Mouse (Mus musculus): ENCODE data around the gene Ndufa13. TPM values are rescaled to one million over a fixed set of nuclear protein-coding genes. Genes with fewer than 3 reads are reported as not detected.
A peak's percentile ranks its signal among the peaks of the same experiment; 100 is the strongest.

Gene Ndufa13
- polyA plus RNA-seq, 1 experiment from 2014 or later, result 177 TPM

DNA sequence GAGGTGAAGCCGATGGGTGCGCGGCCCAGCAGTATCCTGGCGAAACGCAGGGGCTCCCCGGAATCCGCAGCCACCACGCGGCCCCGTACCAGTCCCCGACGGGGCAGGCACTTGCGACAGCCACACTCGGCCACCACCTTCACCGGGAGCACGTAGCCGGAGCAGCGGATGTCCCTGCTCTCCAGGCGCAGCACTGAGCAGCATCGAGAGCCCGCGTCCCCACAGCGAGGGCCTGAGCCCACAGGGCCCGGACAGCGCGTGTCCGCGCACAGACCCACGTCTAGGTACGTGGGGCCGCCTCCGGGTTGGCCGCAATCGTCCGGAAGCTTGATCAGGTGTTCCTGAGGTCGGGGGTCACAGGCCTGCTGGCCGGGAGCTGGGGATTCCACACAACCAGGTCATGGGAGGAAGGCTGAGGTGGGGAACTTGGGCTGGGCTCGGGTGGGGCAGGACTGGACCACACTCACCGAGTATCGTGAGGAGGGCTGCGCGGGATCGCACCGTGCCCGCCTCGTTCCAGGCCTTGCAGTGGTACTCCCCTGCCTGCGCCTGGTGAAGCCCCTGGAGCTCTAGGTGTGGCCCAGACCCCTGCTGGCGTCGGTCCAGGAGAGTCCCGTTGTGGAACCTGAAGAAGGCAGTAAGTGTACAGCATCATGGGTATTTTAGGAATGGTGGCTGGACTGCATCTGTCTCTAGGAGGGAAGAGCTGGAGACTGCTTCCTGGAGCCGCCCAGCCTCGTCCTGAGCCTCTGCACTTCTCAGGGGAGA is 19.3 kb downstream of the Ndufa13 start:
- H3K27ac ChIP-seq, result no peak overlapping the region
- H3K4me3 ChIP-seq, result peak overlapping the region; percentile 47
- no peak for DNase-seq (ENCODE audit: low spot score)
- peaks cover 100% of the 10 kb centered on the region for H3K27me3 ChIP-seq (ENCODE audit: insufficient read depth, poor library complexity, severe bottlenecking)
- peaks cover 43% of the 10 kb centered on the region for H3K4me1 ChIP-seq (replicated peaks)
- 12% methylated on average over 52 of the region's 52 CpGs for WGBS
- no peaks in the 10 kb centered on the region for H3K36me3 ChIP-seq
- no peaks in the 10 kb centered on the region for H3K9me3 ChIP-seq

DNA sequence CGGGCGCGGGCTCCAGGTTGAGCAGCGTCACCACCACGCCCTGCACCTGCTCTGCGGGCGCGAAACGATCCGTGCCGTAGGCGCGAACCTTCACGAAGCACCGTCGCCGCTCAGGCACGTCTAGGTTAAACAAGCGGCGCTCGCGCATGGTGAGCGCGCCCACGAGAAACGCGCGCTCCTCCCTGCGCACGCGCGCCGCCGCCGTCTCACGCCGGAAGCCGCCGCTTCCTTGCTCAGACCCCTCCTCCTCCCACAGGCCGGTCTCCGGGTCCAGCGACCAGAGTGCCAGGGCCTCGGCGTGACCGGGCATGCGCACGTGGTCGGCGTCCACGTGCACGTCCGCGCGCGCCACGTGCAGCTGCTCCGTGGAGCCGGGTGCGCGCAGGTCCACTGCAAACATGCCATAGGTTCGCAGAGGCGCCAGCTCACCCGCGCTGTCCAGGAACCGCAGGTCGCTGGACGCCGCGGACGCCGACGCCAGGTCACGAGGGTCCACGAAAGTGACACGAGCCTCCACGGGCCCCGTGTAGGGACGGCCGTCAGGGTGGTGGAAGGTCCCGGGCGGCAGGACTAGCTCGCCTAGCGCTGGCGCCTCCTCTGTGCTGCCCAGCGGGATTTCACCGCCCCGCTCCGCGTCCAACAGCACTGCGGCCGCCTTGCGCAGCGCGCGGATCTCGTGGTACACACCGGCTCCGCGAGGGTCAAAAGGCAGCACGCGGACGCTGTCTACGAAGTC is 20.2 kb downstream of the Ndufa13 start:
- WGBS, result 6% methylated on average over 103 of the region's 103 CpGs
- H3K9me3 ChIP-seq, result no peaks in the 10 kb centered on the region
- peak overlapping the region; percentile 47 for H3K4me3 ChIP-seq
- DNase-seq (ENCODE audit: low spot score), result peak; percentile 57
- no peaks in the 10 kb centered on the region for H3K36me3 ChIP-seq
- peaks cover 35% of the 10 kb centered on the region for H3K4me1 ChIP-seq (replicated peaks)
- H3K27me3 ChIP-seq (ENCODE audit: insufficient read depth, poor library complexity, severe bottlenecking), result peaks cover 100% of the 10 kb centered on the region
- peak overlapping the region; percentile 56; the same call in 1 of the 2 replicates for H3K27ac ChIP-seq

DNA sequence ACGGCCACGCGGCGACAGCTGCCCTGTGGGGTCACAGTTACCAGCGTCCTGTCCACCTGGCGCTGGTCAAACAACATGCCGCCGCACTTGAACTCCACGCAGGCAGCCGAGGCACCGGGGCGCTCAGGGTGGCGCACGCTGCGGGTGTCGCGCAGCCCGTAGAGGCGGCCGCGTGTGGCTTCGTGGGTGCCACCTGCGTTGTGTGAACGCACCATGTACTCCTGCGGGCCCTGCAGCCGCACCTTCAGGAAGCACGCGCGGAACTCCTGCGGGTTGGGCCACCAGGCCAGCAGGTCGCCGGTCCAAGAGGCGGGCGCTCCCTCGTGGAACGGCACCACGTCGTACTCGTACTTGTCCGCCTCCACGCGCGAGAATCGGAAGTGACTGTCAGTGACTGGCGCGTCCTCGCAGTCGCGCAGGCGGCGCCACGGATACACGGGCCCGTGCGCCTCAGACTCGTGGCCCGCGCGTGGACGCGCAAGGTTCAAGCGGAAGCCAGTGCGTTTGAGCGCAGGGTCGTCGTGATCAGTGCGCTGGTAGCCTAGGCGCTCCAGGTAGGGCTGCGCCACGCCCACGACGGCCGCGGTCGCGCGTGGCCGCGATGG is 21.0 kb downstream of the Ndufa13 start:
- Histone ChIP-seq H3K36me3 (no peaks in the 10 kb centered on the region), H3K9me3 (no peaks in the 10 kb centered on the region), H3K27ac (peak overlapping the region; percentile 17; the same call in 1 of the 2 replicates), H3K27me3 (ENCODE audit: insufficient read depth, poor library complexity, severe bottlenecking) (peaks cover 100% of the 10 kb centered on the region), H3K4me1 (replicated peaks) (peaks cover 32% of the 10 kb centered on the region), H3K4me3 (peak overlapping the region; percentile 47)
- DNase-seq (ENCODE audit: low spot score), result no peak
- WGBS, result 18% methylated on average over 79 of the region's 79 CpGs

DNA sequence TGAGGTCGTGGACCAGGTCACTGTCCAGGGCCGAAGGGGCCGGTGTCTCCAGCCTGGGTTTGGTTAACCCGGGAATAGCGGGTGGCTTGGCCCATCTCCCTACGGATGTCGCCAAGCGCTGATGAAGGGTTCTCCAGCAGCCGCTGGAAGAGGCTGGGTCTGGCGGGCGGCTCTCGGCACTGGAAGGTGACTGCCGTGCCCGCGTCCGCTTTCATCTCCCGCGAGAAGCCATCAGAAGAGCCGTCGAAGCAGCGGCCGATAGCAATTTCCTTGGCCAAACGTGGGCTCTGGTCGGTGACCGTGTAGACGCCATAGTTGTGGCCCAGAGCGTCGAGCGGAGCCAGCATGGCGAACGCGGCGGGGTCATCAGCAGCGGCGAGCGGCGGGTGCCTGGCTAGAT is 21.5 kb downstream of the Ndufa13 start:
- Histone ChIP-seq H3K9me3 (no peaks in the 10 kb centered on the region), H3K36me3 (no peaks in the 10 kb centered on the region), H3K4me3 (peak overlapping the region; percentile 47), H3K4me1 (replicated peaks) (peaks cover 29% of the 10 kb centered on the region), H3K27me3 (ENCODE audit: insufficient read depth, poor library complexity, severe bottlenecking) (peaks cover 100% of the 10 kb centered on the region), H3K27ac (no peak overlapping the region)
- WGBS, result 12% methylated on average over 37 of the region's 37 CpGs
- no peak for DNase-seq (ENCODE audit: low spot score)

DNA sequence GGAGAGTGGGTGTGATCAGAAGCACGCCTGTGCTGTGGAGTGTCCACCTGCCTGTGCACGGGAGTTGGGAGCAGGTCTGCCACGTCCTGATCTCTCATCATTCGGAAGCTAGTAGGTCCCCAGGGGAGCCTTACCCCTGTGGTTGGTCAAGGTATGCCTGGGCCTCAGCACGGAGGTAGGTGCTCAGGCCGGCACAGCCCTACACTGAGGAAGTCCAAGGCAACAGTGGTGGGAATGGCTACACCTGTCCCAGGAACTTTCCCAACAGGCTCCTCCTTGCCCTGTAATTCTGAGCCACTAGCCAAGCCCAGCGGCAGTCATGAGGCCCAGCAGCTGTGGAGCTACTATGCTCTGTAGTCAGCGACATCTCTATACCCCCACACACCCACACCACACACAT is 22.7 kb downstream of the Ndufa13 start:
- DNase-seq (ENCODE audit: low spot score), result no peak

DNA sequence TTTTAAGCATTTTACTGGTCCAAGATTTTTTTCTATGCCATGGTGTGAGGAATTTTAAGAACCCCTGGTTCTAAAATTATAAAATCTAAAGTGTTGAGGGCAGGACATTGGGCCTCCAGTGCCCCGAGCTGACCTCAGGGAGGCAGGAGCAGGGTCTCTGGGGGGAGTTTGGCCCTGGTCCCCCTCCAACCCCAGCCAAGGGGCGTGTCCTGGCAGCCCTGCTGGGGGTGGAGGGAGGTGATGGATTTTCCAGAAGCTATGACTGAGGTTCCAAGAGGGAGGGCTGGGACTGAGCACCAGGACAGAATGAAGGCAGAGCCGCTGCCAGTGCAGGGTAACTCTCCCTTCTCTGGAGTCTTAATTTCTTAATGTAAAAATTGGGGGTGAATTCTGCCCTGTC is 24.4 kb downstream of the Ndufa13 start:
- 57% methylated on average over 3 of the region's 3 CpGs for WGBS
- H3K4me1 ChIP-seq (replicated peaks), result peaks cover 25% of the 10 kb centered on the region
- H3K27me3 ChIP-seq (ENCODE audit: insufficient read depth, poor library complexity, severe bottlenecking), result peaks cover 71% of the 10 kb centered on the region

More for the DNA sequence above, 22.7 kb downstream of the Ndufa13 start:
- Histone ChIP-seq H3K4me3 (no peak overlapping the region), H3K36me3 (no peaks in the 10 kb centered on the region), H3K4me1 (replicated peaks) (peaks cover 29% of the 10 kb centered on the region), H3K27ac (no peak overlapping the region), H3K27me3 (ENCODE audit: insufficient read depth, poor library complexity, severe bottlenecking) (peaks cover 88% of the 10 kb centered on the region), H3K9me3 (no peaks in the 10 kb centered on the region)
- WGBS, result 58% methylated on average over 8 of the region's 8 CpGs

DNA sequence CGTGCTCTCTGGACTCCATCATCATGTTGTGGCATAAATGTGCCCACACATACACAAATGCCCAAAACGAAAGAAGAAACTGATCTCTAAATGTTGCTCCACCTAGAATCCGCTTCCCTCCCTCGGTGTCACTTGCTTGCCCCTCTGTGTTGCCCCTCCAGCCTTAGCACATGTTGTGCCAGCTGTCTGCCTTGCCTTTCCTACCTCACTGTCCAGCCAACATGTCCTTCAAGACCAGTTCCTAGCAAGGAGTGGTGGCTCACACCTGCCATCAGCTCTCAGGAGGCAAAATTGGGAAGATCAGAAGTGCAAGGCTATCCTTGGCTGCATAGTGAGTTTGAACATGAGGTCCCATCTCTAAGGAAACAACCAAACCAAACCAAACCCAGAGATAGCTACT is 25.0 kb downstream of the Ndufa13 start:
- H3K27ac ChIP-seq, result no peak overlapping the region
- H3K36me3 ChIP-seq, result peaks cover 4% of the 10 kb centered on the region; the same call in 1 of the 2 replicates
- WGBS, result 87% methylated on average over 4 of the region's 4 CpGs
- H3K9me3 ChIP-seq, result no peaks in the 10 kb centered on the region
- peaks cover 65% of the 10 kb centered on the region for H3K27me3 ChIP-seq (ENCODE audit: insufficient read depth, poor library complexity, severe bottlenecking)
- peaks cover 19% of the 10 kb centered on the region for H3K4me1 ChIP-seq (replicated peaks)
- DNase-seq (ENCODE audit: low spot score), result no peak
- H3K4me3 ChIP-seq, result no peak overlapping the region

More for the DNA sequence above, 24.4 kb downstream of the Ndufa13 start:
- Histone ChIP-seq H3K36me3 (no peaks in the 10 kb centered on the region; the same call in 1 of the 2 replicates), H3K9me3 (no peaks in the 10 kb centered on the region), H3K27ac (no peak overlapping the region), H3K4me3 (no peak overlapping the region)
- no peak for DNase-seq (ENCODE audit: low spot score)

DNA sequence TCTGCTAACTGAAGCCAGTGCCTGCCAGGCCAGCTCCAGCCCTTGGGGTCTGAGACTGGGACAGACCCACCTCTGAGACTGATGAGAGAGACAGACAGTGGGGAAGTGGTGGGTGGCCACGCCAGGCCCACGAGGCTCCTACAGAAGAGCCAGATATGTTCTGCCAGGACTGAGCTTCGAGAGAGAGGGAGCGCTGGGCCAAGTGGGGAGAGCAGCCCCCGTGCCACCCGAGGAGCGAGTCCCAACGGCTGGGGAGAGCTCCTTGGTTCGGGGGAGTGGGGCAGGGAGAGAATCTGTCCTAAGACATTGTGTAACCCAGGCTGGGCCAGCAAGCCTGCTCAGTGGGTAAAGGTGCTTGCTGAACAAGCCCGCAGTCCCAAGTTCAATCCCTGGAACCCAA is 25.4 kb downstream of the Ndufa13 start:
- Histone ChIP-seq H3K4me1 (replicated peaks) (peaks cover 15% of the 10 kb centered on the region), H3K36me3 (peaks cover 8% of the 10 kb centered on the region), H3K27me3 (ENCODE audit: insufficient read depth, poor library complexity, severe bottlenecking) (peaks cover 61% of the 10 kb centered on the region), H3K4me3 (no peak overlapping the region), H3K9me3 (no peaks in the 10 kb centered on the region), H3K27ac (no peak overlapping the region)
- DNase-seq (ENCODE audit: low spot score), result no peak
- 78% methylated on average over 10 of the region's 10 CpGs for WGBS

DNA sequence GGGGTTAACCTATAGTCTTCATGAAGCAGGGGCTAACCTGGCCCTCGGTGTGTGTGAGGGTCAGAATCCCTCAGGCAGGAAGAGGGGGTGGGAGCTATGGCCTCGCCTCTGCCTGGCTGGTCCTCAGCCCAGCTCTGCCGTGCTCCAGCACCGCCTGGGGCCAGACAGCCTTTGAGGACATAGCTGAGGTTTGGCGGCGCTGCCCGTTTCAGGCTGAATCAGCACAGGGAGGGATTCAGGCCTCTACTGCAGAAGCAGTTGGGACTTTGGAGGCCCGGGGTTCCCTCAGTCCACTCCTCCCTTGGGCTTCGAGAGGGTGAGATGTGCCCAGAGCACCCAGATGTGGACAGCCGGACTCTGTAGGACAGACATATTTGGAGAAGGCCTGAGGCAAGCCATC is 26.3 kb downstream of the Ndufa13 start:
- H3K4me1 ChIP-seq (replicated peaks), result peaks cover 6% of the 10 kb centered on the region
- WGBS, result 45% methylated on average over 10 of the region's 10 CpGs
- peaks cover 16% of the 10 kb centered on the region for H3K36me3 ChIP-seq
- no peak overlapping the region for H3K27ac ChIP-seq
- peaks cover 52% of the 10 kb centered on the region for H3K27me3 ChIP-seq (ENCODE audit: insufficient read depth, poor library complexity, severe bottlenecking)
- no peaks in the 10 kb centered on the region for H3K9me3 ChIP-seq
- DNase-seq (ENCODE audit: low spot score), result no peak
- H3K4me3 ChIP-seq, result no peak overlapping the region

DNA sequence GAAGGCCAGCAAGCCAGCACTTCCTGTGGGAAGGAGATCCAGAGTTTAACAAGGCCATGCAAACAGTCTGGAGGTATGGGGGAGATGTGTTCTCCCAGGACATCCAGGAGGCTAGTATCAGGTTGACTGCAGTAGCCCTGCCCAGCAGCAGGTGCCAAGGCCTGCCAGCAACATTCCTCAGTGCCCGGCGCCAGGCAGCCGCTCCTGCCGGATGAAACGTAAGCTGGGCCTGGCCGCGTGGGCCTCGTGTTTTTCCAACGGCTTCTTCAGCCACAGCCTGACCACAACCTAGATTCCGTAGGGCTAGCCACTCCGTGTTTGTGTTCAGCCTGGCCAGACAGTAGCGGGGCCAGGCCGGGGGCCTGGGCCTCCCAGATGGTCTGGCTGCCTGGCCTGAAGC is 27.7 kb downstream of the Ndufa13 start:
- Histone ChIP-seq H3K9me3 (no peaks in the 10 kb centered on the region), H3K4me3 (no peak overlapping the region), H3K36me3 (peaks cover 27% of the 10 kb centered on the region), H3K27me3 (ENCODE audit: insufficient read depth, poor library complexity, severe bottlenecking) (peaks cover 38% of the 10 kb centered on the region), H3K27ac (no peak overlapping the region), H3K4me1 (replicated peaks) (peaks cover 4% of the 10 kb centered on the region; the same call in 1 of the 2 replicates)
- WGBS, result 90% methylated on average over 13 of the region's 13 CpGs
- DNase-seq (ENCODE audit: low spot score), result no peak

DNA sequence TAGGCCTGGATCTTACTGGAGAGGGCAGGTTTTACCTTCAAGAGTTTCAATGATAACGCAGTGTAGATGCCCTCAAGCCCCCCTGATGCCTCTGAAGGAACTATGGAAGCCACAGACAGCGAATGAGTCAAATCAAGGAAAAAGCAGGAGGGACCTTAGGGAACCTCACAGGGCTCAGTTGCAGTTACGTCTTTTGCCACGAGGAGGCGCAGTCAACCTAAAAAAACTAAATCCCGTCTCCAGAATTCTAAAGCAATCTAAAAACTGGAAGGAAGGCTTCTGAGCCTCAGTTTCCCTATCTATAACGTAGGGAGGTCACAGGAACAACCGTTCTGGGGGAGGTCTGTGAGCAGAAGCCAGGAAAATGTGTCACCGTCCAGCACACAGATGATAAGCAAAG is 28.2 kb downstream of the Ndufa13 start:
- Histone ChIP-seq H3K9me3 (no peaks in the 10 kb centered on the region), H3K4me1 (replicated peaks) (0 out of 2 replicates have a peak, but pooled peaks cover 4% of the 10 kb centered on the region), H3K27ac (no peak overlapping the region), H3K27me3 (ENCODE audit: insufficient read depth, poor library complexity, severe bottlenecking) (peaks cover 33% of the 10 kb centered on the region), H3K36me3 (peaks cover 27% of the 10 kb centered on the region), H3K4me3 (no peak overlapping the region)
- DNase-seq (ENCODE audit: low spot score), result peak; percentile 74
- 15% methylated on average over 9 of the region's 9 CpGs for WGBS

DNA sequence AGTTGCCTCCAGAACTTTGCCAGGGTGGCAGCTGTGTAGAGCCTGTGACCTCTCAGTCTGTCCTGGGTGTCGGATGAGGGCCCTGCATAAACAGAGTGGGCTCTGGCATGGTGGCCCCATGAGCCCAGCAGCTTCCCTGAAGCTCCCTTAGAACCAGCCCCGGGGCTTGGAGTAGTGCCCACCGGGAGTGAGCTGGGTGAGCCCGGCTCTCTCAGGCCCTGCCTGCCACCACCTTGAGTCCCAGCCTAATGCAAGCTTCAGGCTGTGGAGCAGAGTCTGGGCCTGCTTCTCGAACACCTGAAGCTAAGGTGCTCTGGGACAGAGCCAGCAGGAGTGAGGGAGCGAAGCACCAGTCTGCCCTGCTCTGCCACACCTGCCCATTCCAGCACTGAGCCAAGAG is 31.5 kb downstream of the Ndufa13 start:
- H3K27me3 ChIP-seq (ENCODE audit: insufficient read depth, poor library complexity, severe bottlenecking), result peaks cover under 1% of the 10 kb centered on the region
- H3K27ac ChIP-seq, result no peak overlapping the region
- no peak for DNase-seq (ENCODE audit: low spot score)
- H3K9me3 ChIP-seq, result no peaks in the 10 kb centered on the region
- no peaks in the 10 kb centered on the region for H3K4me1 ChIP-seq (replicated peaks)
- H3K36me3 ChIP-seq, result peaks cover 34% of the 10 kb centered on the region
- H3K4me3 ChIP-seq, result no peak overlapping the region
- WGBS, result 88% methylated on average over 6 of the region's 6 CpGs

Data from hindbrain, embryonic 10.5 days (tissue).